Mouse (Mus musculus): Measurements from ENCODE around the gene Shank2.
A peak's percentile ranks its signal among the peaks of the same experiment; 100 is the strongest.

The Shank2 gene

DNA sequence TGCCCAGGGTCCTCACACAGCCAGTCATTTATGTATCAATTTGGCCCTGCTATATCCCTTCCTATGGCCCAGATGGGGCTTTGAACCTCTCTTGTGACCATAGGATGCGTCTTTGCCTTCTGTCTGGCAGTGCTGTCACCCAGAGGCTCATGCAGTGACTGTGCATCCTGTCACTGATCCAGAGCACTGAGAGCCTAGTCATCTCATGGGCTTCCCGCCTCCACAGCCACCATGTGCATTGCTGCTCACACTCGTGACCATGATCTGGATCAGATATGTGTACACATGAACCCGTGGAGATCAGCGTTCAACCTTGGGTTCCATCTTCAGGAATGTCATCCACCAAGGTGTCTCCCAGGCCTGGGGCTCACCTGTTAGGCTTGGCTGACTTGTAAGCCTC lies 227.0 kb downstream of the Shank2 start:
- DNase-seq (ENCODE audit: low read depth), result no peak

DNA sequence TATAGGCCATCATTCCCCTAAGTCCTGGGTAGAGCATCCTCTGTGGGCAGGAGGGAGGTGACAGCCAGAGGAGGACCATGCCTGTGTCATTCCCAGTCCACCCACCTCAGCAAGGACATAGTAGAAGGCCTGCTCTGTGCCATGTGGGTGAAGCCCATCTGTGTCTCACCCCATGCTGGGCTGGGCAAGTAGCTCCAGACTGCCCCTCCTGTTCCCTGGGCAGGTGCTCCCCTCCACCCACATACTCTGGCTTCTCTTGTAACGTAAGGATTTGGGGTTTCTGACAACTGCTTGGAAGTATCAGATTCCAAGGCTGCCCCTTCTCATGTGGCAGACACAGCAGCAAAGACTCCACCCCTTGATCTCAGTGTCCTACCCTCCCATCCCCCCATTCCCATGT lies 227.7 kb downstream of the Shank2 start:
- DNase-seq (ENCODE audit: low read depth), result no peak

DNA sequence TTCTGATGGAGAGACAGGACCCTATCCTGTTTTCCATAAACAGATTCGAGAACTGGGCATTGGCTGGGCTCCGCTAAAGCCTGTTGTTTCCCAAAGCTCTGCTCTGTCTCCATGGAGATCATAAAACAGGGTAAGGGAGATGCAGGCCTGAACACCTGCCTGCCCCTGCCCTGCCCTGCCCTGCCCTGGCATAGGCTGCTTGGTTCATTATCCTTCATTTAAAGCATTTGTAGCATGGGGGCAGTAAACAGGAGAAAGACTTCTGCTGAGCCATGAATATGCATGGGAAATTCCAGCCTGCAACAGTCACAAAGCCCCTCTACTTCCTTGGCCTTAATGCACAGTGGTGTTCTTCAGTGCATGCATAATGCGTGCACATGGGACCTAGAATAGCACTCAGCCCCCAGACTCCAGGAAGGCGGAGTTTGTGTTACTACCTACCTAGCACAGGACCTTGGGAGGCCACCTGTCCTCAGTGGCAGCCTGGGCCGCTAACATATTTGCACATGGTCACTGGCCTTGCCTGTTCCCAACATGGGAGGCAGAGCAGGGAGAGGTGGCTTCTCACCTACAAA lies 230.5 kb downstream of the Shank2 start:
- no peak for DNase-seq (ENCODE audit: low read depth)

DNA sequence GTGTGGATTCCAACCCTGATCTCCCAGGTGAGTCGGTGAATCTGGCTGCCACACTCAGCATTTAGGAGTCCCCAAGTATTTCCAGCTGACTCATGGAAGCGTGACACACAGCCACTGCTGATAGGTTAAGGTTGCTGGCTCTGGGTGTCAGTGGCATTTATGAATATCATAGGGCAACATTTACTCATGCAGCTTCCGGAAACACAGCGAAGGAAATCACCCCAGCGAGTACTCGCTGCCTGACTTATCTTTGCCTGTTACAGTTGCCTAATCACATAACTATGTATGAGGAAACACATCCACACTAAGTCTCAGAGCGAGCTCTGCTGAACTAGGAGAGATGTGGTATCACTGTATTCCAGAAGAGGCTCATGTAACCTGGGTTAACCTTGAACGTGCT lies 231.8 kb downstream of the Shank2 start:
- no peak for DNase-seq (ENCODE audit: low read depth)

DNA sequence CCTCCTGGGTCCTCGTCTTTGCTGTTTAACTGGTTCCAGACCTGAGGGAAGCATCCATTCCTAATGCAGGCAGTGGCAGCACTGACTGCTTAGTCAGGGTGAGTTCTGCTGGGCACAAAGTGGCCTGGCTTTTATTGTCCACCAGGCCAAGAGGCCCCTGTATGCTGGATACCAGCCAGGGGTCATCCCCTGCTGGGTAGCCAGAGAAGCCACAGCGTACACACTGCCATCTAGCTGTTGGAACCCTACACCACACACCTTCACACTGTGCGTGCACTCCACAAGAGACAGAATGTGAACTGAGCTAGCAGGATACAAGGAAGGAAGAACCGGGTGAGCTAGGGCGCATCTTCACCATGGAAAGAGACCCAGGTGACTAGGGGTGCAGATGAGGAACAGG lies 233.1 kb downstream of the Shank2 start:
- no peak for DNase-seq (ENCODE audit: low read depth)

DNA sequence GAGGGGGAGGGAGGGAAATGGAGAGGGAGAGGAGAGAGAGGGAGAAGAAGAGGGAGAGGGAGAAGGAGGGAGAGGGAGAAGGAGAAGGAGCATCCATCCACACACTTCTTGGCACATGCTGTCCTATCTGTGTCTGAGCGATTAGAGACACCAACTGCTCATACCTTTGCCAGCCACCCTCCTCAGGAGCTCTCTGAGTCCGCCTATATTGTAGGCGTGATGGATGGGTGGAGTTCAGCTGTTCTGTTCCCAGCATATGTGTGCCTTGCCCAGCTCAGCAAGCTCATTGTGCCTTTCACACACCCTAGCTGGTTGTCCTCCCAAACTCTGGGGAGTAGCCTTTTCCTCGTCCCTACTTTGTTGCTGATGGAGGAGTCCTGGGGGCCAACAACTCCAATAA lies 233.8 kb downstream of the Shank2 start:
- DNase-seq (ENCODE audit: low read depth), result no peak

DNA sequence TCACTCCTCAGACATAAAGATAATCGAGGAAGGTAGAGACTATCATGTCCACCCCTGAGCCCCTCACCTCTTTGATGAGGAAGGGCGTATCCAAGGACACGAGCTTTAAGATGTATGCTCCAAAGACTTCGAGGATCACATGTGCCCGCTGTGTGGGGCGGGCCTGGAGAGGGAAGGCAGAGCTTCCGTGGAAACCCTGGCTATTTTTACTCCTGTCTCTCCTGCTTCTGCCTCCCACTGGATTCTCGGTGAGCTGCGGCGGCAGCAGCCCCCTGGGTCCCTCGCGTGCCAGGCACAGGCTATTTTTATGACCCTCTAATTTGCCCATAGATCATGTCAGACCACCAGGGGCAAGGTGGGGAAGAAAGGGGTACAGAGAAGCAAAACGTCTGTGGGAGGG lies 235.1 kb downstream of the Shank2 start:
- no peak for DNase-seq (ENCODE audit: low read depth)

DNA sequence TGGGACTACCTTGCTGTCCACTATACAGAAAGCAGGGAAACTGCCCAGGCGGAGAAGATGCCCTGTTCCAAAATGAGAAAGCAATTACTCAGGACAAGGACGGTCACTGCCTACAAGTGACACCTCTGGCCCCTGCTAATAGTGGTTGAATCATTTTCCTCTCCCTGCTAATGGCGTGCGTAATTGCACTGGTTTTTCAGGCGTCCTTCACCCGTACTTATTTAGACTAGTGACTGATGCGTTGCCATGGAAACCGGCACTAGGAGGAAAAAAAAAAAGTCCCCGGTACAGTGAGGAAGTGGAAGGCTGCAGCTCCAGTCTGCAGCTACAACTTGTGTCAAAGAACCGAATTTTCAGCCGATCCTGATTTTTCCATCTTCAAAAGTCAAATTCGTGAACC lies 236.7 kb downstream of the Shank2 start:
- peak; percentile 7 for DNase-seq (ENCODE audit: low read depth)

DNA sequence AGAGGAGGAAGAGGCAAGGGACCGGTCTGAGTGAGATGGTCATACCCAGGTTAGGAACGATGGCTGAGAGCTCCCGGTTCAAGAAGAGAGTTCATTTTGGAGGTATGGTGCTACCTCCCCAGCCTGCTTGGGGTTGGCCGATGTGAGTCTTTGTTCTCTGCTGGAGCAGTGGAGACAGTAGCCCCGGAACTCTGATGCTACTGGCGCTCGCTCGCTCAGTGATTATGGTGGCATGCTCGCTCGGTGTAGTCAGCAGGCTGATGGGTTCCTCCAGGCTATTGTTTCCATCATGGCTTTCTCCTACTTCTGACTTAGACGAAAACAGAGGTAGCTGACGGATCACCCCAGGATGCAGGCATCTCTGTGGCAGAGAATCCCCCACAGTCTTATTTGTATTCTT lies 237.3 kb downstream of the Shank2 start:
- no peak for DNase-seq (ENCODE audit: low read depth)

DNA sequence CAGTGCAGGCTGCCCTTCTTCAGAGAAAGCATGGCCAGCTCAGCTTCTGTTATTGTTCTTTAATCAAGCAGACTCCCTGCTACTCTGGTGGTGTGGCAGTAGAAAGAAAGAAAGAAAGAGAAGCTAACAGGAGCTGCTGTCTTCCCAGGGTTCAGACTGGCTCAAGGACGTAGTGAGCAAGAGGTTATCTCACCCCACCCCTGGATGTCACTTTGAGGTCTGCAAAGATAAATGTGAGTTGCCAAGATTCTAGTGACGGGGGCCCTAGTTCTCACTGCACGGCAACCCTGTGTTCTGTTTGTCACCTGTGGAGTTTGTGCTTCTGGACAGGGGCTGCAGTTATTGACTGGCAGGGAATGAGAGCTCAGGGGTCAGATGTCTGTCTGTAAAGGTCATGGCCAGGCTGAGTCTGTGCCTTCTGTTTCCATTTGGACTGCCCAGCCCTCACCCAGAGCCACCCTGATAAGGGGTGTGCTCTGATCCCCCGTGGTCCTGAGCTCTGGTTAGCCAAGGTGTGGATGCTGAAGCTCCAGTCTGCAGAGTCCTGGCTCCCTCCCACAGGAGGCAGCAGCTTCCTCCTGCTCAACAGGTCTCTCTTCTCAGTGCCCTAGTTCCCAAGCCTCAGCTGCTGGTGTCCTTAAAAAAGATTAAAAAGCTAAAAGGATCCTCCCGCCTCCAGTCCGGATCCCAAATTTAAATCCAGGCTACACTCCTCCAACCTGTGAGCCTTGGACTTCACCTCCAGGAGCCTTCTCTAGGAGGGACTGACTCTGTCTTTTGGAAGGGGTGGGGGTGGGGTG lies 238.0 kb downstream of the Shank2 start:
- no peak for DNase-seq (ENCODE audit: low read depth)

DNA sequence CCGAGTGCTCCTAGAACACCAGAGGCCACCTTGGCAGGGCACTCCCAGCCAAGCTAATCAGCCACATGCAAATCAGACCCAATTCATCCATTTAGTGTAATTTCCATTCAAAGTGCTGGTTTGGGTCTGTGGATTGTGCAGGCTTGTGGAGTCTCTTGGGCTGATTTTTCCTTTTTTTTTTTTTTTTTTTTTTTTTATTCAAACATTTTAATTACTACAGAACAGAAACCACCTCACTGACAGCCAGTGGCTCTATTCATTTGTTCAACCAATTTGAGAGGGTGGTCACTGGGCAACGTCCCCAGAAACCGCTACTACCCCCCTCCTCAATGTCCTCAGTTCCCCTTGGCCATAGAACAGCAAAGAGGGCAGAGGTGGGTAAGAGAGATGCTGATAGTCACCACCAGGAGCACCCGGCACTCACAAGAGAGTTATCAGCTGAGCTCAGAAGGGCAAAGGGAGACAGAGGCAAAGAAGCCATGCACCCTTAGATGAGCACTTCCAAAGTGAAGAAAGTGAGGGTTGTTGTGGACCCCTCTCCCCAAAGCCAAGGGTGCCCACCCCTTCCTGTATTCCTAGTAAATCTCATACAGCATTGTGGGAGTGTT lies 239.1 kb downstream of the Shank2 start:
- DNase-seq (ENCODE audit: low read depth), result no peak

DNA sequence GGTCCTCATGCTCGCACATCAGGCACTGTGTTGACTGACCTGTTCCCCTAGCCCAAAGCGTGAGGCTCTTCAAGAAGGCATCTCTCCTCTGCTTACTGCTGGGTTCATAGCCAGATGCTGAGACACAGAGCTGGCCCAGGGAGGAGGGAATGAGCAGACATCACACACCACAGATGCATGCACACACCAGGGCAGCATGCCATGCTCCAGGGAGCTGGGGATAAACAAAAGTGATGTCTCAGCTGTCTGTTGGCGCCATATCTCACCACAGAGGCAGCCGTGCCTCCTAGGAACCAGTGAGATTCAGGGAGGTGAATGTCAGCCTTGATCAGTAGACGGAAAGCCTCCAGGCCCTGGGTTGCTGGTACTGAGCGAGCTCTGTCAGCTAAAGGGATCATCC lies 242.5 kb downstream of the Shank2 start:
- DNase-seq (ENCODE audit: low read depth), result no peak

DNA sequence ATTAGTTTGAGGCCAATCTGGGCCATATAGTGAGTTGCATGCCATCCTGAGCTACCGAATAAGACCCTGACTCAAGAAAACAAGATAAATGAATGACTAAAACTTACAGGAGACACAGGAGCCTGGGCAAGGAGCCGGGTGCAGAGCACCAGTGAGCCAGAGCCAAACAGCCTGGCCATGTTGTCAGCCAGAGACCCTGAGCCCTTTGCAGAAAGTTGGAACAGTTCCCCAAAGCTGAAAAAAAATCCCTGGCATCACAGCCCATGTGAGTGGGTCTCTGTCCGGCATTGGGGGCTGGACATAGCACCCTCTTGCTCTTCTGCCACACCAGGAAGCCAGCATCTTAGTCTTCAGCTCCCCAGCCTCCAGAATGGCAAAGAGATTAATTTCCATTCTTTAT lies 244.5 kb downstream of the Shank2 start:
- no peak for DNase-seq (ENCODE audit: low read depth)

DNA sequence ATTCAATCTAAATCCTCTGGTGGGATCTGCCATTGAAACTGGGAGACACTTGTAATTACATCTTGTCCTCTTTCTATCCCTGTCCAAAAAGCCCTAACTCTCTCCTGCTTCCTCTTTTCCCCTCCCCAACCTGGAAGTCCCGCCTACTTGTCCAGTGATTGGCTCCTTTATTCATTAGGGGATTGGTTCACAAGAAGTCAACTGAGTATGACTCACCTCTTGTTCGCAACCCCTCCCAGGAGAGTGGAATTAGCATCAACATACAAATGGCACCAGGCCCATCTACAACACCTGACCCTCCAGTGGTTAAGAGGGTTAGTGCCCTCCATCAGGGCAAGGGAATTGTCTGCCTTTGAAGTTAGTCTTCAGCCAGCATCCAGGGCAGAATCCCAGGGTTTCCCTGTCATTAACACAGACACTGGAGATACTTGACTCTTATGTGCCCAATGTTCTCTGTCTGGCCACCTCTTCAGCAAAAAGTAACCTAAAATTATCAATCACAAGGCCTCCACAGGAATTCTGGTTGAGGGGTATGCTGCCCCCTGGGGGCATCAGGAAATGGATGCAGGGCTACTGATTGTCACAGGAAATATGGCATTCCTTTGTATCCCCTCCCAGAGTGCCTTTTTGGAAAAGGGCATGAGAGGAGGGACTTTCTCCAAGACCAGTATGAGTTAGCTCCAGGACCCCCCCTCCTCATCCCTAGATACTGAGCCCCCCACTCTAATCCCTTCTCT lies 247.1 kb downstream of the Shank2 start:
- no peak for DNase-seq (ENCODE audit: low read depth)

DNA sequence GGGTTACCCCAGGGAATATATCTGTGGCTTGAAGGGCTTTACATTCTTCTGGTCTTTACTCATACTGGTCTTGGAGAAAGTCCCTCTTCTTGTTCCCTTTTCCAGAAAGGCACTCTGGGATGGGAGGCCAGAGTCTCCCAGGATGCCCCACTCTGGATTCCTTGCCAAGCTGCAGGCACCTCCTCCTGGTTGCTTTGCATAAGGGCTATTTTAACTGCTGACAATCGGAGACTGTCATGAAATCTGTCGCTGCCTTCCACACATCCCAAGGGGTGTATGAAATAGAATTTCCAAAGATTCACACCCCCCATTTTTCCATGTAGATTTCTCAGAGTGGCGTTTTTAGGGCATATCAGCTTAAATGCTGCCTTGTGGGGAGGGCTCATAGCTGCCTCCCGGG lies 249.1 kb downstream of the Shank2 start:
- DNase-seq (ENCODE audit: low read depth), result no peak

DNA sequence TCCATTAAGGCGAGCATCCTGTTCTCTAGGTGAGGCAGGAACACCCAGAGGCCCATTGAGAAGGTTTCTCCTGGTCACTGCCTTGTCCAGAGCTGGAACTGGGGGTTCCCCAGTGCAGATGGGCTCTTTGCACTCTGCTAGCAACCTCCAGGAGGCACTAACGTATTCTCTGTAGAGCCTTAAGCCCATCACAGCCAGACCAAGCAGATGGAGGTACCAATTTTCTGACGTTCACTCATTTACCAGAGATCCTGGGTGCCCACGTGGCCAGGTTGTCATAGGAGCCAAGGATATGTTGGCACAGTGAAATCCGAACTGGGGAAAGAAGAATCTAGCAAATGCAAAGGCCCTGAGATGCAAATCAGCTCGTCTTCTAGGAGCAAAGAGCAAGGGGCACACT lies 249.5 kb downstream of the Shank2 start:
- DNase-seq (ENCODE audit: low read depth), result no peak

DNA sequence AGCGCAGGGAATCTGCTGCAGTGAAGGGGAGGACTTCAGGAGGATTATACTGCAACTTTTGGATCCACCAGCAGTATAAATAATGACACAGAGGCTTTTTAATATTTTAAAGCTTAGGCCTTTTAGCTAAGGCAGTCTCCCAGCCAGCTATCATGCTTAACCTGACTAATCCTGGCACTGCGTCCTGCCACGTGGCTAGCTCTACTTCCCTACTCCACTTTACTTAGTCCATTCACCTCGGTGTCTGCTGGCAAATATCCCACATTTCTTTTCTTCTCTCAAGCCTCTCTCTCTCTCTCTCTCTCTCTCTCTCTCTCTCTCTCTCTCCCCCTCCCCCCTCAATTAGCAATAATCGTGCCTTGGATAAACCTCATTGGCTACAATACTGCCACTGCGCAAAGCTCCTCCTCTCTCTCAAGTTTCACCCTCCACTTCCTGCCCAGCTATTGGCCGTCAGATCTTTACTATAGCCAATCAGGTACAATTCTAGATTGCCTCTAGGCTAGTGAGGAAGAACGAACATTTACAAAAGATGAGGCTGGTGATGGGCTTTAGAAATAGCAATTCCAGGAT lies 253.0 kb downstream of the Shank2 start:
- no peak for DNase-seq (ENCODE audit: low read depth)

DNA sequence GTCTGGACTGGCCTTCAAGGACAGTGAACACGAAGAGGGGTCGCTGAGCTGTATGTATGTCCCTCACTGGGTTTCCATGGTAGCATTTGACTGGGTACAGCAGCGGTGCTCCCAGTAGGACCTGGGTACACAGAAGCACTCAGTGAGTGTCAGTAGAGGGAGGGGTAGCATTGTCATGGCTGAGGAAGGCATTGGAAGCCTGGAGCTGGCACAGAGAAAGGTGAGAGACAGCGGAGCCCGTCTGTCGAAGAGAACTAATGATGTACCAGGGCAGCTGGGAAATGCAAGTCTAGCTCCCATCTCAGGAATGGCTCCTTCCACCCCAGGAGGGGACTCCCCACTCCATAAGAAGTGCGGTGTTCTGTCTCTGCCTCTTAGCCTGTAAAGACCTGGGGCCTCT lies 256.1 kb downstream of the Shank2 start:
- DNase-seq (ENCODE audit: low read depth), result no peak

DNA sequence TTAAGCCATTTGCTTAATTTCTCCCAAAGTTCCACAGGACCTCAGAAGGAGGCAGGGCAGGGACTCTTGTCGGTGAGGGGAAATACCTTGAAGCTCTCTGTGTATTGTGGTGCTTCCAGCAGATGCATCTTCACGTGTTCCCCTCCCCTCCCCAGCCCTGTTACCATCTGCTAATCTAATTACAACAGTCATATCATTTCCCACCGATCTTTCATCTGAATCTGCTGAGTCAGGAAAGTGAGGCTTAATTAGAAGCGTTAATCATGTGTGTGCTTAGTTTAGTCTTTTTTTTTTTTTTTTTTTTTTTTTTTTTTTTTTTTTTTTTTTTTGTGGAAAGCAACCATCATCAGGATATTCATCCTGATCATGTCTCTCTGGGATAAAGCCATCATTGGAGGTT lies 256.6 kb downstream of the Shank2 start:
- DNase-seq (ENCODE audit: low read depth), result no peak

DNA sequence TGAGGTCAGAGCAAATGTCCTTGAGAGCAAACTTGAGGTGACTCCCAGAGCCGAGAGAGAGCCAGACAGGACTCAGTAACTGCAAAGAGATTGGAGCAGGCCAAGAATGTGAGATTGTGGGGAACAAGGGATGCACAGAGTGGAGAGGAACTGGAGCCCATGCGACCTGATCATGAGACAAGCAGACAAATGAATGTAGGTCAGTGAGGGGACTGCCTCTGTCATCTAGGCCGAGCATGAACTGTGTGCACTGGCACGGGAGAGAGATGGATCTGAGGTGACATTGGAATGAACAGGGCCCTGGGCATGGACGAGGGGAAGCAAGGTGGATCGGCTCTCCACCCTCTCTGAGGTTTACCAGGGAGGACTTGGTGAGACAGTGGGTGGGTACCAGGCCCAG lies 260.9 kb downstream of the Shank2 start:
- no peak for DNase-seq (ENCODE audit: low read depth)

DNA sequence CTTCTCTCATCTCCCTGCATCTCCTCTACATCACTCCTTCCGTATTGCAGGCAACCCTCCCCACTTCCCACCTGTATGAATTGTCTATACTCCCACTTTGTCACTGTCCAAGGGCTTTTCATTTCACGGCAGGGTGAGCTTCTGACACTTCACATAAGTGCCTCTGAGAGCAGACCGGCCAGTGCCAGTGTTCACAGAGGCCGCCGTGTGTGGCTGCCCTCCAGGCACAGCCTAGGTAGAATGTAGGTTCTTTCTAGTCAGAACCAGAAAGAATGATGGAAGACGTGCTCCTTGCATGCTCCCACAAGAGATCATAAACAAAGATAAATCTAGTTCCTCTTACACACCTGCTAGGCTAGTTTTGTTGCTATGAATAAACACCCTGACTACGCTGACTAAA lies 265.0 kb downstream of the Shank2 start:
- no peak for DNase-seq (ENCODE audit: low read depth)

DNA sequence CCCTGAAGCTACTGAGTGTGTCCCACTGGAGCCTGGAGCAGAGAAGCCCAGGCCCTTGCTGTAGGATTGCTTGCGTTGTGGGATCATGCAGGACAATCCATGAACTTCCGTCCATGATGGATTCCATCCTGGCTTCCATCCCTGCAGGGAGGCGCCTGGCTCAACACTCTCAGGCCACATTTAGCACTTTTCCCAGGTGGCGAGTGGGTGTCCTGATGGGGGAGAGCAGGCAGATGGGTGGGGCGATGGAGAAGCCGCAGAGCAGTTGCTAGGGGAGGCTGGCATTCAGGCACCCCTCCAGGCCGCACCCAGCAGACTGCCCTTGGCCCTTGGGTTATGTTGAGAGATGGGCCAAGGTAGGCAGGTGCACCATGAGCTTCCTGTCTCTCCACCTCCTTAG lies 266.6 kb downstream of the Shank2 start:
- no peak for DNase-seq (ENCODE audit: low read depth)

DNA sequence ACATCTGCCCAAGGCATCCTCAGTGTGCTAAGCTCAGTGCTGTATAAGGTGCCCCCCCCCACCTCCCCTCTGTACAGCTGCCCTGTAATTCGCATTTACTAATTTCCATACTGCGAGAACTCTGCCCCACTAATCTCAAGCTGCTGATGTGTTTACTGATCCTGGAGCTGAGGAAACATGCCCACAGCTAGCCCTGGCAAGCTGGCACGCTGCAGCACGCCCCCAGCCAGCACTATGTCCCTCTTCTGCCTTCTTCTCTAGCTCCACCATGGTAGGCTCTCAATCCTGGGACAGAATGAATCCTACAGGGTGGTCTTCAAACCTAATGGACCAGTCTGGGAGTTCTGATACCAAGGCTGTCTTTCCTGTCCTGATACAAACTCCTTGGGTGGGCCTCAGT lies 267.1 kb downstream of the Shank2 start:
- DNase-seq (ENCODE audit: low read depth), result no peak

Data from induced T-regulatory cell, adult 2 months (primary cell).